Mouse (Mus musculus) C2C12 (cell line): Measurements from ENCODE around the gene Gga3.

Experiments used
- CEBPB ChIP-seq: IDR thresholded peaks from one replicate; pipeline ENCODE4 v1.6.1; 2011; ENCODE audit warnings: low read depth, mild to moderate bottlenecking, control low read depth, moderate library complexity
- CTCF ChIP-seq: IDR thresholded peaks from one replicate; pipeline ENCODE4 v1.5.1; 2011; ENCODE audit not compliant: control insufficient read depth, insufficient read depth, insufficient read length
- FOSL1 ChIP-seq: IDR thresholded peaks from one replicate; pipeline ENCODE4 v1.8.0; 2011; ENCODE audit warnings: mild to moderate bottlenecking, low read length; ENCODE audit not compliant: poor library complexity, insufficient read depth, severe bottlenecking
- MAX ChIP-seq: IDR thresholded peaks from one replicate; pipeline ENCODE4 v1.6.1; 2011; ENCODE audit warnings: mild to moderate bottlenecking, control low read depth
- MYOD1 ChIP-seq: IDR thresholded peaks from one replicate; pipeline ENCODE4 v1.6.1; 2011; ENCODE audit warnings: low read depth; ENCODE audit not compliant: control insufficient read depth, insufficient read length
- MYOG ChIP-seq: IDR thresholded peaks from one replicate; pipeline ENCODE4 v1.6.1; 2011; ENCODE audit not compliant: control insufficient read depth, insufficient read length; ENCODE audit errors: extremely low read depth
- USF1 ChIP-seq: IDR thresholded peaks from one replicate; pipeline ENCODE4 v1.6.1; 2011; ENCODE audit warnings: low read depth, mild to moderate bottlenecking, control low read depth, moderate library complexity

GRCm38 (mm10) chr11:115631505-115631890 lies 27.6 kb upstream of the Gga3 start:
- TF ChIP-seq CTCF (peak; percentile 55), USF1 (no peak), MAX (no peak), CEBPB (no peak), MYOG (no peak), MYOD1 (no peak), FOSL1 (no peak)
